Mouse (Mus musculus): ENCODE measurements at regions not wholly inside any gene's neighbourhood (a gene's known extent, or its start where the extent isn't known, plus 50 kb on each side); places are given as distances from the start of the nearest gene placed in this dataset.

- WGBS, result 92% methylated on average over 4 of the region's 4 CpGs
- no peaks in the 10 kb centered on the region for H3K36me3 ChIP-seq (ENCODE audit: control insufficient read depth, insufficient read depth, low read length)
- no peaks in the 10 kb centered on the region for H3K27me3 ChIP-seq (ENCODE audit: control insufficient read depth, insufficient read depth, low read length)
- no peak for DNase-seq (ENCODE audit: extremely low read depth, low read depth, low spot score)
- H3K4me3 ChIP-seq (ENCODE audit: insufficient read depth, low read depth, low read length), result no peak overlapping the region
- no peak overlapping the region for H3K9ac ChIP-seq (ENCODE audit: low read depth, low read length)
- H3K79me2 ChIP-seq (ENCODE audit: control insufficient read depth, insufficient read depth, low read length), result no peaks in the 10 kb centered on the region
- TF ChIP-seq POLR2A (IDR thresholded peaks at IDR 0.05; ENCODE audit: extremely low read depth, insufficient read depth, low read length) (no peak), CTCF (IDR thresholded peaks at IDR 0.05; ENCODE audit: low read depth, low read length) (no peak)
- H3K4me1 ChIP-seq (ENCODE audit: control insufficient read depth, insufficient read depth, low read length), result no peaks in the 10 kb centered on the region
- H3K27ac ChIP-seq (replicated peaks; ENCODE audit: insufficient read depth, low read depth, low read length), result no peak overlapping the region
These were observed 207.3 kb upstream of the Pfn2 start for GRCm38 (mm10) chr3:58055181-58055580.

GRCm38 (mm10) chr3:58056191-58057063 lies 208.5 kb upstream of the Pfn2 start:
- Histone ChIP-seq H3K27ac (replicated peaks; ENCODE audit: insufficient read depth, low read depth, low read length) (no peak overlapping the region), H3K27me3 (ENCODE audit: control insufficient read depth, insufficient read depth, low read length) (no peaks in the 10 kb centered on the region), H3K4me1 (ENCODE audit: control insufficient read depth, insufficient read depth, low read length) (no peaks in the 10 kb centered on the region), H3K79me2 (ENCODE audit: control insufficient read depth, insufficient read depth, low read length) (no peaks in the 10 kb centered on the region), H3K9ac (ENCODE audit: low read depth, low read length) (no peak overlapping the region), H3K4me3 (ENCODE audit: insufficient read depth, low read depth, low read length) (no peak overlapping the region), H3K36me3 (ENCODE audit: control insufficient read depth, insufficient read depth, low read length) (no peaks in the 10 kb centered on the region)
- no peak for DNase-seq (ENCODE audit: extremely low read depth, low read depth, low spot score)
- 56% methylated on average over 10 of the region's 10 CpGs for WGBS
- TF ChIP-seq CTCF (IDR thresholded peaks at IDR 0.05; ENCODE audit: low read depth, low read length), result no peak
- no peak for TF ChIP-seq POLR2A (IDR thresholded peaks at IDR 0.05; ENCODE audit: extremely low read depth, insufficient read depth, low read length)

GRCm38 (mm10) chr3:58057064-58057396 lies 209.2 kb upstream of the Pfn2 start:
- 85% methylated on average over 2 of the region's 2 CpGs for WGBS
- Histone ChIP-seq H3K27me3 (ENCODE audit: control insufficient read depth, insufficient read depth, low read length) (no peaks in the 10 kb centered on the region), H3K4me1 (ENCODE audit: control insufficient read depth, insufficient read depth, low read length) (no peaks in the 10 kb centered on the region), H3K27ac (replicated peaks; ENCODE audit: insufficient read depth, low read depth, low read length) (no peak overlapping the region), H3K36me3 (ENCODE audit: control insufficient read depth, insufficient read depth, low read length) (no peaks in the 10 kb centered on the region), H3K79me2 (ENCODE audit: control insufficient read depth, insufficient read depth, low read length) (no peaks in the 10 kb centered on the region), H3K4me3 (ENCODE audit: insufficient read depth, low read depth, low read length) (no peak overlapping the region), H3K9ac (ENCODE audit: low read depth, low read length) (no peak overlapping the region)
- TF ChIP-seq CTCF (IDR thresholded peaks at IDR 0.05; ENCODE audit: low read depth, low read length), result no peak
- no peak for DNase-seq (ENCODE audit: extremely low read depth, low read depth, low spot score)

GRCm38 (mm10) chr3:58058134-58058533 lies 210.3 kb upstream of the Pfn2 start:
- Histone ChIP-seq H3K27me3 (ENCODE audit: control insufficient read depth, insufficient read depth, low read length) (no peaks in the 10 kb centered on the region), H3K4me3 (ENCODE audit: insufficient read depth, low read depth, low read length) (no peak overlapping the region), H3K9ac (ENCODE audit: low read depth, low read length) (no peak overlapping the region), H3K4me1 (ENCODE audit: control insufficient read depth, insufficient read depth, low read length) (no peaks in the 10 kb centered on the region), H3K27ac (replicated peaks; ENCODE audit: insufficient read depth, low read depth, low read length) (no peak overlapping the region), H3K36me3 (ENCODE audit: control insufficient read depth, insufficient read depth, low read length) (no peaks in the 10 kb centered on the region), H3K79me2 (ENCODE audit: control insufficient read depth, insufficient read depth, low read length) (no peaks in the 10 kb centered on the region)
- WGBS, result 87% methylated on average over 10 of the region's 10 CpGs
- no peak for DNase-seq (ENCODE audit: extremely low read depth, low read depth, low spot score)
- TF ChIP-seq POLR2A (IDR thresholded peaks at IDR 0.05; ENCODE audit: extremely low read depth, insufficient read depth, low read length) (no peak), CTCF (IDR thresholded peaks at IDR 0.05; ENCODE audit: low read depth, low read length) (no peak)

- H3K79me2 ChIP-seq (ENCODE audit: control insufficient read depth, insufficient read depth, low read length), result no peaks in the 10 kb centered on the region
- H3K27me3 ChIP-seq (ENCODE audit: control insufficient read depth, insufficient read depth, low read length), result no peaks in the 10 kb centered on the region
- no peak overlapping the region for H3K9ac ChIP-seq (ENCODE audit: low read depth, low read length)
- H3K36me3 ChIP-seq (ENCODE audit: control insufficient read depth, insufficient read depth, low read length), result no peaks in the 10 kb centered on the region
- no peaks in the 10 kb centered on the region for H3K4me1 ChIP-seq (ENCODE audit: control insufficient read depth, insufficient read depth, low read length)
- H3K27ac ChIP-seq (replicated peaks; ENCODE audit: insufficient read depth, low read depth, low read length), result no peak overlapping the region
- WGBS, result 86% methylated on average over 7 of the region's 7 CpGs
- TF ChIP-seq CTCF (IDR thresholded peaks at IDR 0.05; ENCODE audit: low read depth, low read length), result no peak
- no peak overlapping the region for H3K4me3 ChIP-seq (ENCODE audit: insufficient read depth, low read depth, low read length)
- no peak for DNase-seq (ENCODE audit: extremely low read depth, low read depth, low spot score)
These were observed 216.1 kb upstream of the Pfn2 start for GRCm38 (mm10) chr3:58063852-58064549.

- no peak overlapping the region for H3K9ac ChIP-seq (ENCODE audit: low read depth, low read length)
- no peak for TF ChIP-seq POLR2A (IDR thresholded peaks at IDR 0.05; ENCODE audit: extremely low read depth, insufficient read depth, low read length)
- no peak for TF ChIP-seq CTCF (IDR thresholded peaks at IDR 0.05; ENCODE audit: low read depth, low read length)
- H3K4me3 ChIP-seq (ENCODE audit: insufficient read depth, low read depth, low read length), result no peak overlapping the region
- H3K36me3 ChIP-seq (ENCODE audit: control insufficient read depth, insufficient read depth, low read length), result no peaks in the 10 kb centered on the region
- no peak overlapping the region for H3K27ac ChIP-seq (replicated peaks; ENCODE audit: insufficient read depth, low read depth, low read length)
- H3K27me3 ChIP-seq (ENCODE audit: control insufficient read depth, insufficient read depth, low read length), result no peaks in the 10 kb centered on the region
- H3K4me1 ChIP-seq (ENCODE audit: control insufficient read depth, insufficient read depth, low read length), result no peaks in the 10 kb centered on the region
- WGBS, result 52% methylated on average over 3 of the region's 3 CpGs
- no peaks in the 10 kb centered on the region for H3K79me2 ChIP-seq (ENCODE audit: control insufficient read depth, insufficient read depth, low read length)
- DNase-seq (ENCODE audit: extremely low read depth, low read depth, low spot score), result peak; percentile 16
These were observed 223.7 kb upstream of the Pfn2 start for GRCm38 (mm10) chr3:58071574-58071973.

Data from liver, adult 2 months (tissue).